Mouse (Mus musculus): ENCODE data around the gene Surf4. TPM values are rescaled to one million over a fixed set of nuclear protein-coding genes. Genes with fewer than 3 reads are reported as not detected.
"Not testable (repeated sequence)": the region's sequence is repeated elsewhere in the genome, so short reads cannot be mapped to it uniquely, and the experiment has no call there.

The Surf4 gene
- polyA plus RNA-seq, 1 experiment = 151 TPM

GRCm38 (mm10) chr2:26906431-26906830 is 27.3 kb downstream of the Surf4 start:
- Histone ChIP-seq H3K27ac (ENCODE audit: insufficient read depth, low read depth, low read length) (no peak overlapping the region), H3K4me1 (ENCODE audit: control insufficient read depth, insufficient read depth, low read length) (peaks cover 14% of the 10 kb centered on the region), H3K4me3 (ENCODE audit: insufficient read depth, low read length) (no peak overlapping the region)
- TF ChIP-seq POLR2A (IDR thresholded peaks at IDR 0.05; ENCODE audit: borderline replicate concordance, low read depth, low read length) = no peak
- TF ChIP-seq CTCF (IDR thresholded peaks at IDR 0.05; ENCODE audit: low read depth, low read length) = no peak

GRCm38 (mm10) chr2:26905936-26906335 is 27.8 kb downstream of the Surf4 start:
- no peak overlapping the region for H3K27ac ChIP-seq (ENCODE audit: insufficient read depth, low read depth, low read length)
- peaks cover 18% of the 10 kb centered on the region for H3K4me1 ChIP-seq (ENCODE audit: control insufficient read depth, insufficient read depth, low read length)
- TF ChIP-seq CTCF (IDR thresholded peaks at IDR 0.05; ENCODE audit: low read depth, low read length) = no peak
- H3K4me3 ChIP-seq (ENCODE audit: insufficient read depth, low read length) = no peak overlapping the region

- Histone ChIP-seq H3K4me3 (ENCODE audit: insufficient read depth, low read length) (peak overlapping the region; percentile 98), H3K4me1 (ENCODE audit: control insufficient read depth, insufficient read depth, low read length) (peaks cover 13% of the 10 kb centered on the region), H3K27ac (ENCODE audit: insufficient read depth, low read depth, low read length) (peak overlapping the region; percentile 58)
- TF ChIP-seq CTCF (IDR thresholded peaks at IDR 0.05; ENCODE audit: low read depth, low read length) = no peak
- no peak for TF ChIP-seq POLR2A (IDR thresholded peaks at IDR 0.05; ENCODE audit: borderline replicate concordance, low read depth, low read length)
Measured at GRCm38 (mm10) chr2:26903311-26903710, 30.4 kb downstream of the Surf4 start.

GRCm38 (mm10) chr2:26902467-26903220 is 31.1 kb downstream of the Surf4 start, which contains the start of gene Surf6:
TSS of gene Surf6 (minus strand) at chr2:26902879.
- Histone ChIP-seq H3K4me1 (ENCODE audit: control insufficient read depth, insufficient read depth, low read length) (peaks cover 12% of the 10 kb centered on the region), H3K27ac (ENCODE audit: insufficient read depth, low read depth, low read length) (peak within 1 kb of the TSS; percentile 66), H3K4me3 (ENCODE audit: insufficient read depth, low read length) (peak within 1 kb of the TSS; percentile 98)
- TF ChIP-seq CTCF (IDR thresholded peaks at IDR 0.05; ENCODE audit: low read depth, low read length) (no peak), POLR2A (IDR thresholded peaks at IDR 0.05; ENCODE audit: borderline replicate concordance, low read depth, low read length) (no peak)

GRCm38 (mm10) chr2:26901834-26902400 is 31.8 kb downstream of the Surf4 start:
- Histone ChIP-seq H3K4me1 (ENCODE audit: control insufficient read depth, insufficient read depth, low read length) (peaks cover 8% of the 10 kb centered on the region), H3K27ac (ENCODE audit: insufficient read depth, low read depth, low read length) (peak overlapping the region; percentile 66), H3K4me3 (ENCODE audit: insufficient read depth, low read length) (peak overlapping the region; percentile 98)
- TF ChIP-seq CTCF (IDR thresholded peaks at IDR 0.05; ENCODE audit: low read depth, low read length) (no peak), POLR2A (IDR thresholded peaks at IDR 0.05; ENCODE audit: borderline replicate concordance, low read depth, low read length) (no peak)

- Histone ChIP-seq H3K4me1 (ENCODE audit: control insufficient read depth, insufficient read depth, low read length) (peaks cover 8% of the 10 kb centered on the region), H3K4me3 (ENCODE audit: insufficient read depth, low read length) (0 out of 2 replicates have a peak overlapping the region, but pooled peaks have one; percentile 19), H3K27ac (ENCODE audit: insufficient read depth, low read depth, low read length) (no peak overlapping the region)
- TF ChIP-seq POLR2A (IDR thresholded peaks at IDR 0.05; ENCODE audit: borderline replicate concordance, low read depth, low read length) = no peak
- no peak for TF ChIP-seq CTCF (IDR thresholded peaks at IDR 0.05; ENCODE audit: low read depth, low read length)
Measured at GRCm38 (mm10) chr2:26900731-26901130, 33.0 kb downstream of the Surf4 start.

GRCm38 (mm10) chr2:26895898-26896297 is 37.8 kb downstream of the Surf4 start:
- TF ChIP-seq POLR2A (IDR thresholded peaks at IDR 0.05; ENCODE audit: borderline replicate concordance, low read depth, low read length) (no peak), CTCF (IDR thresholded peaks at IDR 0.05; ENCODE audit: low read depth, low read length) (no peak)
- Histone ChIP-seq H3K4me3 (ENCODE audit: insufficient read depth, low read length) (no peak overlapping the region), H3K4me1 (ENCODE audit: control insufficient read depth, insufficient read depth, low read length) (peaks cover 7% of the 10 kb centered on the region), H3K27ac (ENCODE audit: insufficient read depth, low read depth, low read length) (no peak overlapping the region)

GRCm38 (mm10) chr2:26886170-26886569 is 47.6 kb downstream of the Surf4 start:
- not testable (repeated sequence) for H3K27ac ChIP-seq (ENCODE audit: insufficient read depth, low read depth, low read length); H3K4me3 ChIP-seq (ENCODE audit: insufficient read depth, low read length); H3K4me1 ChIP-seq (ENCODE audit: control insufficient read depth, insufficient read depth, low read length)

- H3K4me3 ChIP-seq (ENCODE audit: insufficient read depth, low read length); H3K4me1 ChIP-seq (ENCODE audit: control insufficient read depth, insufficient read depth, low read length); H3K27ac ChIP-seq (ENCODE audit: insufficient read depth, low read depth, low read length): not testable (repeated sequence)
Measured at GRCm38 (mm10) chr2:26885541-26885940, 48.2 kb downstream of the Surf4 start.

- Histone ChIP-seq H3K4me1 (ENCODE audit: control insufficient read depth, insufficient read depth, low read length) (no peaks in the 10 kb centered on the region; the same call in 1 of the 2 replicates), H3K27ac (ENCODE audit: insufficient read depth, low read depth, low read length) (no peak overlapping the region), H3K4me3 (ENCODE audit: insufficient read depth, low read length) (no peak overlapping the region)
- TF ChIP-seq POLR2A (IDR thresholded peaks at IDR 0.05; ENCODE audit: borderline replicate concordance, low read depth, low read length) (no peak), CTCF (IDR thresholded peaks at IDR 0.05; ENCODE audit: low read depth, low read length) (no peak)
Measured at GRCm38 (mm10) chr2:26878571-26878970, 55.2 kb downstream of the Surf4 start.

Measured in bone marrow macrophage, adult 2 months (primary cell).